Mouse (Mus musculus) macrophage (primary cell): ENCODE data around the gene Rpf2. TPM values are rescaled to one million over a fixed set of nuclear protein-coding genes. Genes with fewer than 3 reads are reported as not detected.

Experiments
- polyA plus RNA-seq: library from polyadenylated mRNA; stranded (reverse); fragments of 250-400 nt; gene quantifications from 3 replicates; pipeline ENCODE4 v1.2.4, GENCODE M21; 2018; ENCODE audit warnings: inconsistent platforms

Rpf2 gene
- polyA plus RNA-seq, 1 experiment from 2014 or later = 56.1 TPM

Other genes starting within 250 kb of the Rpf2 start
- gene Mfsd4b1, start 221.8 kb downstream of the Rpf2 start, polyA plus RNA-seq = not detected in 3 replicates
- 22.9 to 56.7 TPM (median 32.9 TPM) in 3 replicates for gene Slc16a10, start 104.8 kb downstream of the Rpf2 start, polyA plus RNA-seq
- gene Gtf3c6, start 11.1 kb upstream of the Rpf2 start, polyA plus RNA-seq = 30.1 to 131 TPM (median 49.8 TPM) in 3 replicates
- gene Amd1, start 55.1 kb upstream of the Rpf2 start, polyA plus RNA-seq = 35.2 to 73.4 TPM (median 38.5 TPM) in 3 replicates
- gene Cdk19, start 92.5 kb upstream of the Rpf2 start, polyA plus RNA-seq = 14.5 to 17.0 TPM (median 15.9 TPM) in 3 replicates